Mouse (Mus musculus) C2C12 (cell line): ENCODE results near the gene Txnrd1. TPM values are rescaled to one million over a fixed set of nuclear protein-coding genes. Genes with fewer than 3 reads are reported as not detected.

Source experiments
- H3K27me3 ChIP-seq: one replicate; pipeline ENCODE4 v1.6.1; 2011; ENCODE audit not compliant: control insufficient read depth, insufficient read depth, insufficient read length
- H3K36me3 ChIP-seq: one replicate; pipeline ENCODE4 v1.6.1; 2011; ENCODE audit not compliant: control insufficient read depth, insufficient read depth
- H3K4me3 ChIP-seq: one replicate; pipeline ENCODE4 v1.5.1; 2011; ENCODE audit warnings: mild to moderate bottlenecking, control low read depth; ENCODE audit not compliant: poor library complexity, insufficient read depth, severe bottlenecking
- H3K79me2 ChIP-seq: one replicate; pipeline ENCODE4 v1.6.1; 2011; ENCODE audit not compliant: control insufficient read depth, insufficient read depth
- H3K79me3 ChIP-seq: one replicate; pipeline ENCODE4 v1.6.1; 2011; ENCODE audit warnings: low read depth, control low read depth
- H3ac ChIP-seq: one replicate; pipeline ENCODE3; 2011; ENCODE audit warnings: low read depth; ENCODE audit not compliant: control insufficient read depth, insufficient read length
- CEBPB ChIP-seq: IDR thresholded peaks from one replicate; pipeline ENCODE4 v1.6.1; 2011; ENCODE audit warnings: low read depth, mild to moderate bottlenecking, control low read depth, moderate library complexity
- CTCF ChIP-seq: IDR thresholded peaks from one replicate; pipeline ENCODE4 v1.5.1; 2011; ENCODE audit not compliant: control insufficient read depth, insufficient read depth, insufficient read length
- FOSL1 ChIP-seq: IDR thresholded peaks from one replicate; pipeline ENCODE4 v1.8.0; 2011; ENCODE audit warnings: mild to moderate bottlenecking, low read length; ENCODE audit not compliant: poor library complexity, insufficient read depth, severe bottlenecking
- MAX ChIP-seq: IDR thresholded peaks from one replicate; pipeline ENCODE4 v1.6.1; 2011; ENCODE audit warnings: mild to moderate bottlenecking, control low read depth
- MYOD1 ChIP-seq: IDR thresholded peaks from one replicate; pipeline ENCODE4 v1.6.1; 2011; ENCODE audit warnings: low read depth; ENCODE audit not compliant: control insufficient read depth, insufficient read length
- MYOG ChIP-seq: IDR thresholded peaks from one replicate; pipeline ENCODE4 v1.6.1; 2011; ENCODE audit not compliant: control insufficient read depth, insufficient read length; ENCODE audit errors: extremely low read depth
- USF1 ChIP-seq: IDR thresholded peaks from one replicate; pipeline ENCODE4 v1.6.1; 2011; ENCODE audit warnings: low read depth, mild to moderate bottlenecking, control low read depth, moderate library complexity
- polyA plus RNA-seq: library from polyadenylated mRNA; unstranded; fragments of >200 nt; fragmentation: generic; extraction: Trizol; gene quantifications from one replicate; pipeline ENCODE4 v1.2.1, GENCODE M21; 2012; ENCODE audit warnings: missing spikeins

The Txnrd1 gene
- polyA plus RNA-seq, 1 experiment = 172 TPM

DNA sequence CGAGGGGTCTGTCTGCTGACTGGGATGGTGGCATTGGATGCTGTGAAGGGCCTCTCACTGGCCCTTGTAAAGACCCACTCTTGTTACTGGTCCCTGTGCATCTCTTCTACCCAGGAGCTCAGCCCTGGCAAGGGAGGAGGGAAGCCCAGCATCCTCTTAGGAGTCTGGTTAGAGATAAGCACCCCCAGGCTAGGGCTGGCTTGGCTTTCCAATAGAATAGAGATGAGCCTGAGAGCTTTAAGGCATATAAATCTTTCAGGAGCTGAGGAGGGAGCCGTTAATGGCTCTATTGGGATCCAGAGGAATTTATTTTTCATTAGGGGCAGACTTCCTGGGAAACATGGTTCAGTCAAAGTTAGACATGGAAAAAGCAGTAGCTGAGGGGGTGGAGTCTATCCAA, 91.9 kb downstream of the Txnrd1 start:
- H3K4me3 ChIP-seq = no peak overlapping the region
- no peaks in the 10 kb centered on the region for H3K36me3 ChIP-seq
- H3K27me3 ChIP-seq = no peaks in the 10 kb centered on the region
- no peaks in the 10 kb centered on the region for H3K79me3 ChIP-seq
- no peaks in the 10 kb centered on the region for H3K79me2 ChIP-seq
- no peak overlapping the region for H3ac ChIP-seq
- no peak for TF ChIP-seq MYOD1
- no peak for TF ChIP-seq CEBPB
- no peak for TF ChIP-seq USF1
- TF ChIP-seq MYOG = no peak
- no peak for TF ChIP-seq MAX
- no peak for TF ChIP-seq CTCF
- TF ChIP-seq FOSL1 = no peak

DNA sequence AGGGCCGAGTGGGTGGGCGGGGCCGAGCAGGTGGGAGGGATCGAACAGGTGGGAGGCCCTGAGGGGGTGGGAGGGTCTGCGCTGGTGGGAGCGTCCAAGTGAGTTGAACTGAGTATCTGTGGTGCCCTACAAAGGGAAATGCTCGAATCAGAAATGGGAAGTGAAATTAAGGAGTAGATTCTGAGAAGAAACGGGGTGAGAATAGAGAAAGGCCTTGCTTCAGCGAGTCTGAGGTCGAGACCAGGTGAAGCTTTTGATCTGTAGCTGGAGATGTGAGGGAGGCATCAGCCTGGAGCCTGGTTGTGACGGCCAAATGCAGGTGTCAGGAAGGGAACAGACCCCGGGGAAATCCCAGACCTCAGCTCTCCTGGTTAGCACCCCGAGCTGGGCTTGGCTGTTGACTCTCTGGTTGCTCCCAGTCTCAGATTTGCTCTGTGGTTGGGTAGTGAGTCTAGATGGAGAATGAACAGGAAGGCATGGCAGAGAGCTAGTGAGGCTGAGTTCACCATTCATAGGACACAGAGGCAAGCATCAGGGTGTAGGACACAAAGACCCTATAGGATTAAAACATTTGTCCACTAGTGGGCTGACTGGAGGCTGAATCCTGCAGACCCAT, 101.4 kb downstream of the Txnrd1 start:
- Histone ChIP-seq H3K79me2 (no peaks in the 10 kb centered on the region), H3K27me3 (no peaks in the 10 kb centered on the region), H3K4me3 (no peak overlapping the region), H3ac (no peak overlapping the region), H3K36me3 (no peaks in the 10 kb centered on the region), H3K79me3 (no peaks in the 10 kb centered on the region)
- TF ChIP-seq CTCF = no peak
- no peak for TF ChIP-seq MYOD1
- no peak for TF ChIP-seq FOSL1
- TF ChIP-seq CEBPB = no peak
- TF ChIP-seq MAX = no peak
- TF ChIP-seq MYOG = no peak
- no peak for TF ChIP-seq USF1

DNA sequence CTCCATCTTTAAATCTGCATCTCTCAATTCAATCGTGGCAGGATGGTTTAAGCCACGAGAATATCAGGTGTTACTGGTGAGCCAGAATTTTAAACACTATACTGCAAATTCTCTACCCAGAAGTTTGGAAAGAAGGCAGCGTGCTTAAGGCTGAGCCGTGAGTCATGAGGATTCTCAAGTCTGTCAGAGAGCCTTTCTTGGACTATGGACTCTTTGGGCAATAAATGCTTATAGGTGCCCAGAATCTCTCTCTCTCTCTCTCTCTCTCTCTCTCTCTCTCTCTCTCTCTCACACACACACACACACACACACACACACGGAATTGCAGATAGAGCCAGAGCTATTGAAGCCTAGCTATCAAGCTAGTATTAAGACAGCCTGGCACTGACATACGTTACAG, 102.0 kb downstream of the Txnrd1 start:
- H3K27me3 ChIP-seq = no peaks in the 10 kb centered on the region

More for the DNA sequence above, 102.0 kb downstream of the Txnrd1 start:
- H3K36me3 ChIP-seq = no peaks in the 10 kb centered on the region
- no peak overlapping the region for H3ac ChIP-seq
- no peak overlapping the region for H3K4me3 ChIP-seq
- TF ChIP-seq CEBPB (no peak), MYOG (no peak), CTCF (no peak), MAX (no peak), MYOD1 (no peak), FOSL1 (no peak), USF1 (no peak)
- no peaks in the 10 kb centered on the region for H3K79me2 ChIP-seq
- no peaks in the 10 kb centered on the region for H3K79me3 ChIP-seq

Other genes starting within 250 kb of the Txnrd1 start
- gene 1190007I07Rik, start 210.7 kb upstream of the Txnrd1 start, polyA plus RNA-seq = 16.6 TPM
- 18.5 TPM for gene Tdg, start 204.1 kb upstream of the Txnrd1 start, polyA plus RNA-seq
- gene Glt8d2, start 143.3 kb upstream of the Txnrd1 start, polyA plus RNA-seq = 2.0 TPM
- gene Hcfc2, start 137.8 kb upstream of the Txnrd1 start, polyA plus RNA-seq = 9.7 TPM
- gene Nfyb, start 69.8 kb upstream of the Txnrd1 start, polyA plus RNA-seq = 11.9 TPM
- gene Eid3, start 32.7 kb downstream of the Txnrd1 start, polyA plus RNA-seq = 1.3 TPM
- gene Chst11, start 151.5 kb downstream of the Txnrd1 start, polyA plus RNA-seq = 15.9 TPM